Mouse (Mus musculus): ENCODE data around the gene Vps54.
"Not testable (repeated sequence)": the region's sequence is repeated elsewhere in the genome, so short reads cannot be mapped to it uniquely, and the experiment has no call there.

Gene Vps54

GRCm38 (mm10) chr11:21239763-21240509 is 855 bp downstream of the Vps54 start:
- in situ Hi-C loops (cut with MboI, MseI): loop anchor here (10.0 kb wide), 1 partner anchor 145 kb away; the partner anchor contains the start of gene Peli1

GRCm38 (mm10) chr11:21241351-21241750 is 2.3 kb downstream of the Vps54 start:
- in situ Hi-C loops (cut with MboI, MseI): loop anchor here (10.0 kb wide), 1 partner anchor 147 kb away; the partner anchor contains the start of gene Peli1

- in situ Hi-C loops (cut with MboI, MseI): loop anchor here (5.0 to 10.0 kb wide), 2 partner anchors 75 to 153 kb away; partner anchors contain the start of gene Peli1
These were observed 8.3 kb downstream of the Vps54 start for GRCm38 (mm10) chr11:21247203-21247865.

- in situ Hi-C loops (cut with MboI, MseI): loop anchor here (5.0 to 10.0 kb wide), 2 partner anchors 76 to 153 kb away; partner anchors contain the start of gene Peli1
These were observed 8.9 kb downstream of the Vps54 start for GRCm38 (mm10) chr11:21247940-21248339.

- in situ Hi-C loops (cut with MboI, MseI): no loop called here
These were observed 11.3 kb downstream of the Vps54 start for GRCm38 (mm10) chr11:21250366-21250765.

GRCm38 (mm10) chr11:21258611-21259010 is 19.5 kb downstream of the Vps54 start:
- in situ Hi-C loops (cut with MboI, MseI): not testable (repeated sequence)

- in situ Hi-C loops (cut with MboI, MseI): loop anchor here (10.0 kb wide), 1 partner anchor 49 kb away; no protein-coding TSS in a partner anchor
These were observed 26.3 kb downstream of the Vps54 start for GRCm38 (mm10) chr11:21265423-21265822.

- in situ Hi-C loops (cut with MboI, MseI): no loop called here
These were observed 37.1 kb downstream of the Vps54 start for GRCm38 (mm10) chr11:21276151-21276550.

GRCm38 (mm10) chr11:21286391-21286790 is 47.3 kb downstream of the Vps54 start:
- in situ Hi-C loops (cut with MboI, MseI): no loop called here

- in situ Hi-C loops (cut with MboI, MseI): not testable (repeated sequence)
These were observed 49.1 kb downstream of the Vps54 start for GRCm38 (mm10) chr11:21288153-21288552.

GRCm38 (mm10) chr11:21295486-21295885 is 56.4 kb downstream of the Vps54 start:
- in situ Hi-C loops (cut with MboI, MseI): no loop called here

GRCm38 (mm10) chr11:21303619-21304018 is 64.5 kb downstream of the Vps54 start:
- in situ Hi-C loops (cut with MboI, MseI): no loop called here

GRCm38 (mm10) chr11:21307078-21307668 is 68.1 kb downstream of the Vps54 start:
- in situ Hi-C loops (cut with MboI, MseI): loop anchor here (5.0 kb wide), 1 partner anchor 150 kb away; no protein-coding TSS in a partner anchor

GRCm38 (mm10) chr11:21308119-21308518 is 69.0 kb downstream of the Vps54 start:
- in situ Hi-C loops (cut with MboI, MseI): loop anchor here (5.0 kb wide), 1 partner anchor 149 kb away; no protein-coding TSS in a partner anchor

GRCm38 (mm10) chr11:21309516-21309915 is 70.4 kb downstream of the Vps54 start:
- in situ Hi-C loops (cut with MboI, MseI): loop anchor here (5.0 kb wide), 1 partner anchor 148 kb away; no protein-coding TSS in a partner anchor

GRCm38 (mm10) chr11:21313922-21314657 is 75.0 kb downstream of the Vps54 start:
- in situ Hi-C loops (cut with MboI, MseI): loop anchor here (10.0 kb wide), 1 partner anchor 49 kb away; no protein-coding TSS in a partner anchor

- in situ Hi-C loops (cut with MboI, MseI): no loop called here
These were observed 82.5 kb downstream of the Vps54 start for GRCm38 (mm10) chr11:21321577-21321976.

- in situ Hi-C loops (cut with MboI, MseI): no loop called here
These were observed 83.3 kb downstream of the Vps54 start for GRCm38 (mm10) chr11:21322349-21322748.

- in situ Hi-C loops (cut with MboI, MseI): no loop called here
These were observed 86.7 kb downstream of the Vps54 start for GRCm38 (mm10) chr11:21325781-21326180.

GRCm38 (mm10) chr11:21326770-21327169 is 87.7 kb downstream of the Vps54 start:
- in situ Hi-C loops (cut with MboI, MseI): no loop called here

- in situ Hi-C loops (cut with MboI, MseI): no loop called here
These were observed 88.4 kb downstream of the Vps54 start for GRCm38 (mm10) chr11:21327486-21327885.

Measured in T-helper 2 cell (primary cell).